Mouse (Mus musculus) heart, embryonic 11.5 days (tissue): Measurements from ENCODE around the gene Dlg2. TPM values are rescaled to one million over a fixed set of nuclear protein-coding genes. Genes with fewer than 3 reads are reported as not detected.

ENCODE experiments used
- ATAC-seq: fragments of 200-750 bp; cut with Nextera tagmentation; replicated peaks from 2 replicates; pipeline ENCODE4 v1.8.0; 2017; ENCODE audit warnings: moderate library complexity; ENCODE audit not compliant: insufficient number of reproducible peaks, low FRiP score, low TSS enrichment
- H3K27ac ChIP-seq: fragments of 300-500 bp; sonication (generic); 2 replicates; pipeline ENCODE4 v1.5.1; 2014; ENCODE audit warnings: mild to moderate bottlenecking, low read depth, low read length
- H3K27me3 ChIP-seq: fragments of 300-500 bp; sonication (generic); 2 replicates; pipeline ENCODE4 v1.6.1; 2014; ENCODE audit warnings: mild to moderate bottlenecking, low read length, mixed read lengths; ENCODE audit not compliant: control insufficient read depth, insufficient read depth
- H3K36me3 ChIP-seq: fragments of 300-500 bp; sonication (generic); 2 replicates; pipeline ENCODE4 v1.6.1; 2014; ENCODE audit warnings: mild to moderate bottlenecking, low read length, moderate library complexity, mixed read lengths; ENCODE audit not compliant: control insufficient read depth, insufficient read depth
- H3K4me1 ChIP-seq: fragments of 300-500 bp; sonication (generic); 2 replicates; pipeline ENCODE4 v1.6.1; 2014; ENCODE audit warnings: low read length; ENCODE audit not compliant: control insufficient read depth, insufficient read depth
- H3K4me2 ChIP-seq: fragments of 300-500 bp; sonication (generic); 2 replicates; pipeline ENCODE4 v1.6.1; 2014; ENCODE audit warnings: mild to moderate bottlenecking, moderate library complexity
- H3K4me3 ChIP-seq: fragments of 300-500 bp; sonication (generic); 2 replicates; pipeline ENCODE4 v1.5.1; 2014; ENCODE audit warnings: low read depth, low read length
- H3K9ac ChIP-seq: fragments of 300-500 bp; sonication (generic); 2 replicates; pipeline ENCODE4 v1.6.1; 2014; ENCODE audit warnings: mild to moderate bottlenecking, low read depth, low read length, moderate library complexity
- H3K9me3 ChIP-seq: fragments of 300-500 bp; sonication (generic); replicated peaks from 2 replicates; pipeline ENCODE4 v1.6.1; 2016; ENCODE audit warnings: low read length; ENCODE audit not compliant: control insufficient read depth
- WGBS: fragments of 180-500 bp; shearing (Covaris S2); extraction: QIAGEN DNeasy Blood & Tissue Kit; methylation state at CpG from one replicate; pipeline ENCODE4 v1.1.7; 2014; ENCODE audit not compliant: insufficient replicate concordance; 5-methylcytosine and 5-hydroxymethylcytosine counted together
- polyA plus RNA-seq: library from polyadenylated mRNA; unstranded; fragments of >200 nt; fragmentation: Nextera tagmentation; extraction: Ambion mirVana; gene quantifications from 2 replicates; pipeline ENCODE4 v1.2.1, GENCODE M21; 2014

Dlg2 gene
- polyA plus RNA-seq, 1 experiment from 2014 or later: 8.5 TPM

- no peaks in the 10 kb centered on the region for H3K4me1 ChIP-seq
- H3K4me2 ChIP-seq: no peak overlapping the region
- H3K36me3 ChIP-seq: no peaks in the 10 kb centered on the region
- no peak overlapping the region for H3K4me3 ChIP-seq
- no peak overlapping the region for H3K27ac ChIP-seq
- H3K27me3 ChIP-seq: no peaks in the 10 kb centered on the region
- no peaks in the 10 kb centered on the region for H3K9me3 ChIP-seq
- no peak overlapping the region for H3K9ac ChIP-seq
- no peak for ATAC-seq
Measured at GRCm38 (mm10) chr7:92040187-92040586, 1563.7 kb downstream of the Dlg2 start.

DNA sequence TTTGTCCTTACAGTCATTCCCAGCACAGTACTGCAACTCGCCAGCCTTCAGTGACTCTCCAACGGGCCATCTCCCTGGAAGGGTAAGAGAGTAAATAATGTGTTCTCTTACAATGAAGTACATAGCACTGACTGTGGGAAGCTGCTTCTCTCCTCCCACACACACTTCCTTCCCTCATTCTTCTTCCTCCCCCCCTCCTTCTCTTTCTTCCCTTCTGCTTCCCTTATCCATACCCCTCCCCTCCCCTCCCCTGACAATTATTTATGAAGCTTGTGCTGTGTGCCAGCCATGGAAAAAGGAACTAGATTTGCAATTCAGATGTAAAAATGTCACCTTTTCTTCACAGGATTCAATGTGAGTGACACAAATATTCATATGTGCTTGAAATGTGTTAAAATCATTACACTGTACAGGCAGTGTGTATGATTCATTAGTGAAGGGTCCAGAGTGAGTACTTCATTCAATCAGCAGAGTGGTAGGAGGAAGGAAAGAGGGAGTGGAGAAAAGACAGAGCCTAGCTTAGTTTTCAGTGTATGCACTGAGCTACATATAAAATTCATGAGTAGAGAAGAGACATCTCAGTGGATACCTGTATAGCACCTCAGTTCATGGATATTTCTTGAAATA lies 1564.4 kb downstream of the Dlg2 start:
- 51% methylated on average over 2 of the region's 2 CpGs for WGBS
- Histone ChIP-seq H3K9ac (no peak overlapping the region), H3K4me1 (no peaks in the 10 kb centered on the region), H3K36me3 (no peaks in the 10 kb centered on the region), H3K9me3 (no peaks in the 10 kb centered on the region), H3K27ac (no peak overlapping the region), H3K4me3 (no peak overlapping the region), H3K4me2 (no peak overlapping the region), H3K27me3 (no peaks in the 10 kb centered on the region)
- ATAC-seq: no peak

- Histone ChIP-seq H3K4me1 (no peaks in the 10 kb centered on the region), H3K36me3 (no peaks in the 10 kb centered on the region), H3K9ac (no peak overlapping the region), H3K27me3 (no peaks in the 10 kb centered on the region), H3K27ac (no peak overlapping the region), H3K9me3 (no peaks in the 10 kb centered on the region), H3K4me2 (no peak overlapping the region), H3K4me3 (no peak overlapping the region)
- WGBS: 96% methylated on average over 1 of the region's 1 CpGs
- no peak for ATAC-seq
Measured at GRCm38 (mm10) chr7:92044966-92045365, 1568.5 kb downstream of the Dlg2 start.

DNA sequence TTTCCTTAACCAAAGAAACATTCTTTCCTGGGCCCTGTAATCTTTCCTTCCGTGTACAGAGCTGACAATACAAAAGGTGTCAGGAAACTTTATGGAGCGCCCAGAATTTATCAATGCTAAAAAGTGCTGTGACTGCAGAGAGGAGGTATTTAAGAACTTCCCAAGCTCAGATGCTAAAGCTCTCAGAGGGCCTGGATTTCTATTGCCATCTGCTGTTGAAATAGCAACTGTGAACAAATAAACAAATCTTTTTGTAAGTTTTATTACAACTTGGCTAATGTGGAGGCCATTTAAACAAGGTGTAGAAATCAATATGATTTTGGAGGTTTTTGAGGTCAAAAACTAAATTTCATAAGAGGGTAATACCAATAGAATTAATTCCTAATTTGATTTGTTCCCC lies 1570.8 kb downstream of the Dlg2 start:
- no peaks in the 10 kb centered on the region for H3K27me3 ChIP-seq
- 26% methylated on average over 2 of the region's 2 CpGs for WGBS
- H3K9ac ChIP-seq: no peak overlapping the region
- H3K27ac ChIP-seq: no peak overlapping the region
- no peak for ATAC-seq
- no peaks in the 10 kb centered on the region for H3K9me3 ChIP-seq
- no peaks in the 10 kb centered on the region for H3K36me3 ChIP-seq
- H3K4me2 ChIP-seq: no peak overlapping the region
- no peak overlapping the region for H3K4me3 ChIP-seq
- H3K4me1 ChIP-seq: no peaks in the 10 kb centered on the region

DNA sequence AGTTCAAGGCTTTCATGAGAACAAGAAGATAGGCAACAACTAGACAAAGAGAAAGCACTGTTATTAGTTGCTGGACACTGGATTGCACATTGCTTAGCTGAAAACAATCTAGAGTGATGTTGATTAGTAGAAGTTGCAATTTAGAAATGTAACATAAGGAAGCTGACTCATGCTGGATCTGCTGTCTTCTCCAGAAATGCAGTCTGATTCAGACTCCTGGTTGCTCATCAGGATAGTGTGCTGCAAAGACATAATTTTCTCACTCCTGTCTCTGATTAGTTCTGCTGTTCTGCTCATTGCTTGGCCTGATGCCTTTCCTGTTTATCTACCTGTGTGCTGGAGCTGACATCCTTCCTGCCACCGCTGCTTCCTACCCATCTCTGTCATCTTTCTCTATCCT lies 1572.4 kb downstream of the Dlg2 start:
- H3K4me3 ChIP-seq: no peak overlapping the region
- 55% methylated on average over 1 of the region's 1 CpGs for WGBS
- ATAC-seq: no peak

DNA sequence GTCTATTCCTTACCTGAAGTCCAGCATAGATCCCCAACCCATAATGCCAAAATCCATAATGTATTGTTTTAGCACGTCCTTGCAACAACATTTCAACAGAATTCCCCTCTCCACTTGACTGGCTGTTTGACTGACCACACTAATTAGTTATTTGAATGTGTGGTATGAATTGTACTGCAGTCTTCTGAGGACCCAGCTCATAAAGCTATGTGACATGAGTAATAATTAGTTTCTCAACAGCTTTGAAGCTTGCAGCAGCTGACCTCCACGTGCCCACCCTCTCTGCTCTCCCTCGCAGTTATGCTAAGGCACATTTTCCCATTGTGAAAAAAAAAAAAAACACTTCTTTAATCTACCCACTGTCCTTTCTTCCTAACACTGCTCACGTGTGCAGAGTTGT lies 1590.4 kb downstream of the Dlg2 start:
- Histone ChIP-seq H3K36me3 (no peaks in the 10 kb centered on the region), H3K4me3 (no peak overlapping the region), H3K4me2 (no peak overlapping the region), H3K9ac (no peak overlapping the region), H3K27ac (no peak overlapping the region), H3K4me1 (no peaks in the 10 kb centered on the region), H3K27me3 (no peaks in the 10 kb centered on the region), H3K9me3 (no peaks in the 10 kb centered on the region)
- WGBS: 70% methylated on average over 4 of the region's 4 CpGs
- no peak for ATAC-seq

More for the DNA sequence above, 1572.4 kb downstream of the Dlg2 start:
- H3K36me3 ChIP-seq: no peaks in the 10 kb centered on the region
- H3K9ac ChIP-seq: no peak overlapping the region
- H3K4me2 ChIP-seq: no peak overlapping the region
- no peak overlapping the region for H3K27ac ChIP-seq
- no peaks in the 10 kb centered on the region for H3K27me3 ChIP-seq
- no peaks in the 10 kb centered on the region for H3K9me3 ChIP-seq
- no peaks in the 10 kb centered on the region for H3K4me1 ChIP-seq

- ATAC-seq: no peak
- WGBS: 58% methylated on average over 2 of the region's 3 CpGs
- no peak overlapping the region for H3K27ac ChIP-seq
- no peaks in the 10 kb centered on the region for H3K9me3 ChIP-seq
- H3K4me3 ChIP-seq: no peak overlapping the region
- no peaks in the 10 kb centered on the region for H3K36me3 ChIP-seq
- H3K4me1 ChIP-seq: no peaks in the 10 kb centered on the region
- no peak overlapping the region for H3K4me2 ChIP-seq
- H3K27me3 ChIP-seq: no peaks in the 10 kb centered on the region
- H3K9ac ChIP-seq: no peak overlapping the region
Measured at GRCm38 (mm10) chr7:92087429-92087828, 1611.0 kb downstream of the Dlg2 start.

GRCm38 (mm10) chr7:92093860-92094259 lies 1617.4 kb downstream of the Dlg2 start:
- Histone ChIP-seq H3K27ac (no peak overlapping the region), H3K9me3 (no peaks in the 10 kb centered on the region), H3K4me3 (no peak overlapping the region), H3K27me3 (no peaks in the 10 kb centered on the region), H3K4me2 (no peak overlapping the region), H3K36me3 (no peaks in the 10 kb centered on the region), H3K4me1 (no peaks in the 10 kb centered on the region), H3K9ac (no peak overlapping the region)
- 1% methylated on average over 3 of the region's 3 CpGs for WGBS
- ATAC-seq: 0 out of 2 replicates have a peak, but pooled peaks have one; percentile 46

DNA sequence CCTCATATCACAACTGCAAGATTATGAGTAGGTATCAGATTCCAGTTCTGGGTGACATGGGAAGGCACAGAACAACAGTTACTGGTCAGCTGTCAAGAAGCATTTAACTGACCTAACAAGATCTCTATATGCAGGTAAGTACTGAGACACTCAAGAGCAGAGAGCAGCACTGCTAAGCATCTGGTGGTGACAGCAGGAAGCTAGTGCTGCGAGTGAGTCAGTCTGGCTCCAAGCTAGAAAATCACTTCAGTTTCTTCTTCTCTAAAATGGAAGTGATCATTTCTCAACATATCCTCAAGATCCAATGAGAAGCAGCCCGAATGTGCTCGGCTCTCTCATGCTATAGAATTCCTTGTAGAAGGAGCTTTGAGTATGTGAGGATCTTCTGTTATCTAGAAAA lies 1618.7 kb downstream of the Dlg2 start:
- WGBS: 61% methylated on average over 3 of the region's 3 CpGs
- H3K27ac ChIP-seq: no peak overlapping the region
- H3K9me3 ChIP-seq: no peaks in the 10 kb centered on the region
- no peaks in the 10 kb centered on the region for H3K36me3 ChIP-seq
- no peak overlapping the region for H3K4me2 ChIP-seq
- H3K4me1 ChIP-seq: no peaks in the 10 kb centered on the region
- H3K27me3 ChIP-seq: no peaks in the 10 kb centered on the region
- no peak for ATAC-seq
- H3K4me3 ChIP-seq: no peak overlapping the region
- H3K9ac ChIP-seq: no peak overlapping the region
